Mouse (Mus musculus) liver, embryonic 14.5 days (tissue): ENCODE results near the gene Cdc20b.

Source experiments
- CTCF ChIP-seq: IDR thresholded peaks from 2 replicates; pipeline ENCODE4 v1.5.1; 2016; ENCODE audit warnings: antibody characterized with exemption, low read depth, control low read depth
- EP300 ChIP-seq: IDR thresholded peaks from 2 replicates; pipeline ENCODE4 v1.6.1; 2016; ENCODE audit warnings: antibody characterized with exemption, low read depth

DNA sequence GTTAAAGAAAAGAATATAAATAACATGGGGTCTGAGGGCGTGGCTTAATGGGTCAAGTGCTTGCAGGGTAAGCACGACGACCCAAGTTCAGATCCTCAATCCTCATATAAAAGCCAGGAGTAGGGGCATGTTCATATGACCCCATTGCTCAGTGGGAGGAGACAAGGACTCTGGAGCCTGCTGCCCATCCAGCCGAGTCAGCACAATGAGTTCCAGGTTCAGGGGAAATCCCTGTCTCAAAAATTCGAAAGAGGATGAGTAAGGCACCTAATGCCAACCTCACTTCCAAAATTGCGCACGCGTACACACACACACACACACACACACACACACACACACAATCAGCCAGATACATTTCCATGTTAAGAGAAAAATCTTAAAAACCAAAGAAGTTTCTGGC lies 12.4 kb upstream of the Cdc20b start:
- TF ChIP-seq EP300 = no peak
- TF ChIP-seq CTCF = no peak
